Mouse (Mus musculus): ENCODE data around the gene Gsto1. TPM values are rescaled to one million over a fixed set of nuclear protein-coding genes. Genes with fewer than 3 reads are reported as not detected.

Gene Gsto1
- total RNA-seq, 2 experiments from 2014 or later: 52.8 to 55.9 TPM

DNA sequence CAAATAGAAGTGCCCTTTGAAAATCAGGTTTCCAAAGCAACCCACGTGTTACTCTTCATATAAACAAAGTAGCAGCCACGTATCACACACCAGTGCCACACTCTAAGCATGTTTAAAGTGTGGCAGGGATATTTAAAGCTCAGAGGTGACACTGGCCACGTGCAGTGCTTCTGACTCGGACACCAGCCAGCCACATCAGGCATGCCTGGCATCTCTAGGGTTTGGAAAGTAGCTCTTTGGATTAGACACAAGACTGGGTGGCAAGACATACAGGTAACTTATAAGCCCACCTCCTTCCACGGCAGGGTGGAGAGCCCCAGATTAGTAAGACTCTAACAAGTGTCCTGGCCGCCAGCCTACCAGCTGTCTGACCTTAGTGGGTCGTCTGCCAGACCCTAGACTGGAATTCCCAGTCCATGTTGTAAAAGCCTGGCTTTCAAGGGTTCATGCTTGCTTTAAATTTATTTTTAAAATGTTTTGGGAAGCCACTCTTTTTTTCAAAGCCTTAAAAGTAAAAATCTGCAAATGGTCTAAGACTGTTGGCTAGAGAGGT is 30.5 kb downstream of the Gsto1 start:
- no peak for TF ChIP-seq CTCF (conservative IDR thresholded peaks at IDR 0.05)
- H3K4me3 ChIP-seq: no peak overlapping the region
- no peak for DNase-seq (ENCODE audit: low spot score in 2 of 2)
- H3K27ac ChIP-seq: no peak overlapping the region

DNA sequence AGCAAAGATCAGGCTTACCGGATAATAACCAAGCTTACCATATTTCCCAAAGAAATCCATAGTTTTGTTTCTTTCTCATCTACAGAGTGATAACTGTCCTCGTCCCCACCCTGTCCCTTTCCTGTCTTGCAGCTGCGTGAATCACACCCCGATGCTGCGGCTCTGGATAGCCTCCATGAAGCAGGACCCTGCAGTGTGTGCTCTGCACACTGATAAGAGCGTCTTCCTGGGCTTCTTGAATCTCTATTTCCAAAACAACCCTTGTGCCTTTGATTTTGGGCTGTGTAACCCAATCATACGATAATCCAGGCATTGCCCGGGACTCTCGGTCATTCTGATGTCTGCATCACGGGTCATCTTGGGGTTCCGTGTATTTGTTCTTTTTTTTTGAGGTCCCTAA is 31.1 kb downstream of the Gsto1 start:
- Histone ChIP-seq H3K27ac (no peak overlapping the region), H3K4me3 (no peak overlapping the region)
- no peak for TF ChIP-seq CTCF (conservative IDR thresholded peaks at IDR 0.05)
- no peak for DNase-seq (ENCODE audit: low spot score in 2 of 2)

GRCm38 (mm10) chr19:47886617-47887016 is 31.8 kb downstream of the Gsto1 start:
- DNase-seq (ENCODE audit: low spot score in 2 of 2): no peak
- Histone ChIP-seq H3K4me3 (no peak overlapping the region), H3K27ac (no peak overlapping the region)
- TF ChIP-seq CTCF (conservative IDR thresholded peaks at IDR 0.05): no peak

- no peak overlapping the region for H3K27ac ChIP-seq
- no peak overlapping the region for H3K4me3 ChIP-seq
- no peak for TF ChIP-seq CTCF (conservative IDR thresholded peaks at IDR 0.05)
- DNase-seq (ENCODE audit: low spot score in 2 of 2): peak; percentile 22 to 58
Observed at GRCm38 (mm10) chr19:47887417-47887816, 32.6 kb downstream of the Gsto1 start.

GRCm38 (mm10) chr19:47888037-47888436 is 33.3 kb downstream of the Gsto1 start:
- no peak overlapping the region for H3K27ac ChIP-seq
- no peak overlapping the region for H3K4me3 ChIP-seq
- DNase-seq (ENCODE audit: low spot score in 2 of 2): no peak
- TF ChIP-seq CTCF (conservative IDR thresholded peaks at IDR 0.05): no peak

- no peak for DNase-seq (ENCODE audit: low spot score in 2 of 2)
- no peak for TF ChIP-seq CTCF (conservative IDR thresholded peaks at IDR 0.05)
- Histone ChIP-seq H3K27ac (no peak overlapping the region), H3K4me3 (no peak overlapping the region)
Observed at GRCm38 (mm10) chr19:47890489-47891130, 35.8 kb downstream of the Gsto1 start.

DNA sequence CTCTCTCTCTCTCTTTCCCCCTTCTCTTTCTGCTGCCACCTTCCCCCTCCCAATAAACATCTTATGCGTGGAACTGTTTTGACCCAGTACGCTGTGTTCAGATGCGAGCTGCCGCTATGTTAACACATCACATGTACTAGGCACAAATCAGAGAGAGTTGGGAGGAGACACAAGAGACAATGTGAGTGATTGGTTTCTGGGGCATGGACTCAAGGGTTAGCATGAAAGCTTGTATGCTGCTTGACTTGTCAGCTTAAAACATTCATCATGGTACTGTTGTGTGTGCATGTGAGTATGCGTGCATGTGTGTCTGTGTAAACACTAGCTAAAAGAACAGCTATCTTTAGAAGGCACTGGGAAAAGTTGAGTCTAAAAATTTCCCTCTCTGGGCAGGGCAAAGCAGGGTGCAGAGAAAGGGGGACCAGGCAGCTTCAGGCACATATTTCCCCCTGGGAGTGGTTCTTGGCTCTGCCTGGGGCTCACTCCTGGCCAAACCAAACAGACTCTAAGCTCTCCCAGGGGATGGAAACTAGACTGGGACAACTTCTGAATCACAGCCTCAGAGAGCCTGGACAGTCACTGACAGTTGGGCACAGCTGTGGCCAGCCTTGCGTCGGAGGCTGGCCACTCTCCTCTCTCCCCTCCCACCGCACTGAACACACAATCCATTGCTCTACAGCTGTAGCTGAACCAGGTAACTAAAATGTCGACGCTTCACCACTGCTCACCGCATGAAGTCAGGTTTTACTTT is 37.0 kb downstream of the Gsto1 start:
- Histone ChIP-seq H3K27ac (no peak overlapping the region), H3K4me3 (no peak overlapping the region)
- no peak for DNase-seq (ENCODE audit: low spot score in 2 of 2)
- no peak for TF ChIP-seq CTCF (conservative IDR thresholded peaks at IDR 0.05)

DNA sequence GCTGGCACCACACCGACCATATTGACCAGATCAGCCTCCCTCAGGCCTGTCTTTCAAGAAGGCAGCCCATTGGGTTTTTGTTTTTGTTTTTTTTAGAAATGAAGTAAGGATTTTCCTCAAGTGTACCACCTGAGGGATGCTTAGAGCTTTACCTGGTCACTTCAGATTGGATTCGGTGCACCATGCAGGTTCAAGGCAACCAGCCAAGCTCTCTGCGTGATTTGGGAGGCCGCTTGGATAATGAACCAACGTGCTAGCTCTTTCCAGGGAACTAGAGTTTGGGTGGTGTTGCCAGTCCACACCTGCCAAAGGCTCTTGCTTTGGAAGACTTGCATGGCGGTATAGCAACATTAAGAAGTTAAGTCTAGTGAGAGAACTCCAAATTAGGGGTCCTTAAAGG is 38.3 kb downstream of the Gsto1 start:
- DNase-seq (ENCODE audit: low spot score in 2 of 2): no peak
- no peak for TF ChIP-seq CTCF (conservative IDR thresholded peaks at IDR 0.05)
- Histone ChIP-seq H3K4me3 (no peak overlapping the region), H3K27ac (no peak overlapping the region)

GRCm38 (mm10) chr19:47898472-47899079 is 43.8 kb downstream of the Gsto1 start:
- TF ChIP-seq CTCF (conservative IDR thresholded peaks at IDR 0.05): no peak

DNA sequence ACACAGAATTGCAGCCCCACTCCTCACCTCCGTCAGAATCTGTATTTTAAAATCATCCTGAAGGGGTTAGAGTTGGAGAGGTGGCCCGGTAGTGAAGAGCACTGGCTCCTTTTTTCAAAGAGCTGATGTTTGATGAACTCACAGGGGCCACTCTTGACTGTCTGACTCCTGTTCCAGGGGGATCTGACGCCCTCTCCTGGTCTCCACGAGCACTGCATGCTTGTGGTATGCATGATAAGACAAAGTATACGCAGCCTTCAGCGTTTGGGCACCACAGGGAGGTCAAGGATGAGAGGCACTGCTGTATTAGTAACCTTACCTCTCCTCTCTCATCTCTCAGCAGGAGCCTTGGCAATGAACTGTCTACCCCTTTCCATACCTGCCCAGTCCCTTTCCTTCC is 45.2 kb downstream of the Gsto1 start:
- Histone ChIP-seq H3K27ac (no peak overlapping the region), H3K4me3 (no peak overlapping the region)
- DNase-seq (ENCODE audit: low spot score in 2 of 2): no peak
- peak; percentile 40 for TF ChIP-seq CTCF (conservative IDR thresholded peaks at IDR 0.05)

More at GRCm38 (mm10) chr19:47898472-47899079, 43.8 kb downstream of the Gsto1 start:
- no peak for DNase-seq (ENCODE audit: low spot score in 2 of 2)
- no peak overlapping the region for H3K27ac ChIP-seq
- no peak overlapping the region for H3K4me3 ChIP-seq

- Histone ChIP-seq H3K4me3 (no peak overlapping the region), H3K27ac (no peak overlapping the region)
- TF ChIP-seq CTCF (conservative IDR thresholded peaks at IDR 0.05): no peak
- no peak for DNase-seq (ENCODE audit: low spot score in 2 of 2)
Observed at GRCm38 (mm10) chr19:47900558-47900957, 45.8 kb downstream of the Gsto1 start.

- DNase-seq (ENCODE audit: low spot score in 2 of 2): no peak
- H3K27ac ChIP-seq: no peak overlapping the region
- no peak for TF ChIP-seq CTCF (conservative IDR thresholded peaks at IDR 0.05)
- no peak overlapping the region for H3K4me3 ChIP-seq
Observed at GRCm38 (mm10) chr19:47902316-47903201, 47.8 kb downstream of the Gsto1 start.

All from layer of hippocampus, adult 2 months (tissue).